Mouse (Mus musculus): ENCODE measurements around the gene B3gntl1. TPM values are rescaled to one million over a fixed set of nuclear protein-coding genes. Genes with fewer than 3 reads are reported as not detected.

The B3gntl1 gene
- polyA plus RNA-seq, 1 experiment from 2014 or later: 7.1 TPM

DNA sequence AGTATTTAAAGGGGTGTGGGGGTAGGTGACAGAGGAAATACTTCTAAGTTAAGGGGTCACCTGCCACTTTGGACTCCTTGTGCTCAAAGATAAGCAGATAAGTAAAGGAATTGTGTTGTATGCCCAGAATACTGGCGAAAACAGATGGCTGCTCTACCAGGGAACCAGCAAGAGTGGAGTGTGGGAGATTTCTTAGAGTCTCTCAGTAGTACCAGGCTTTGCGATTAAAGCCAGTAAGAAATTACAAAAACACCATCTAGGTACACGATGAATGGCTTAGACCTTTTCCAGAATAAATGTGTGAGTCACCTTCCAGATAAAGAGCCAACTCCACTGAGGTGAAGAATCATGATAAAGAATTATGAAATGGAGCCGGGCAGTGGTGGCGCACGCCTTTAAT lies 27.6 kb downstream of the B3gntl1 start:
- no peak overlapping the region for H3K9ac ChIP-seq (ENCODE audit: low read length)
- no peak overlapping the region for H3K4me2 ChIP-seq (ENCODE audit: low read depth, low read length)
- no peaks in the 10 kb centered on the region for H3K27me3 ChIP-seq (ENCODE audit: control insufficient read depth, insufficient read depth, low read depth, low read length)
- no peaks in the 10 kb centered on the region for H3K9me3 ChIP-seq (ENCODE audit: control insufficient read depth, low read length)
- no peak overlapping the region for H3K27ac ChIP-seq (ENCODE audit: low read length)
- H3K4me1 ChIP-seq (replicated peaks; ENCODE audit: control insufficient read depth, insufficient read depth, low read length): no peaks in the 10 kb centered on the region
- ATAC-seq (ENCODE audit: low read depth): no peak
- H3K4me3 ChIP-seq (ENCODE audit: low read length): no peak overlapping the region
- no peaks in the 10 kb centered on the region for H3K36me3 ChIP-seq (ENCODE audit: control insufficient read depth, insufficient read depth, low read length)
- WGBS: 86% methylated on average over 6 of the region's 6 CpGs

DNA sequence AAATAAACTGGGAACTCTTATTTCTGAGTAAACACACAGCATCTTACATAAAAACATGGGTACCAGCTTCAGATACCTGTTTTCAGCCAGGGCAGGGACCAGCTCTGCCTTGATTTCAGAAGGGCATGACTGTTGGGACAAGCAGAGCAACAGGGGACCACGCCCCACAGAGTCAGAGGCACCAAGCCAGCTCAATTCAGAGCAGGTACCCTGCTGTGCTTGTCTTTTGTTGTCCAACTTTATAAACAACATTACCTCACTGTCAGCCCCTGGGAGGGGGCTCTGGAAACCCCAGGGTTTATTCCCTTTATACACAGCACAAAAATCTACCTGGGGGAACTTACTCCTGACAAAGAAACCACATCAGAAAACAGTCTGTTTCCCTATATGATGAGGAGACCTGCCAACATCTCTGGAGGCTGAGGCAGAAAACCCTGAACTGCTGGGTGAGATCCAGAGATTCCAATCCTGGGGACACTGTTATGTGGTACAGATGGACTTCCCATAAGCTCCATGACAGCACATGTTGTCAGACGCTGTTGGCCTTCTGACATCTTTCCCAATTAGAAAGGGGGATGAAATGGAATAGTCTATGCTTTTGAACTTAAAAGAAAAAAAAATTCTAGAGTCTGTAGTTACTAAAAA lies 31.3 kb downstream of the B3gntl1 start:
- 87% methylated on average over 2 of the region's 2 CpGs for WGBS
- no peak overlapping the region for H3K27ac ChIP-seq (ENCODE audit: low read length)
- H3K4me1 ChIP-seq (replicated peaks; ENCODE audit: control insufficient read depth, insufficient read depth, low read length): no peaks in the 10 kb centered on the region
- H3K27me3 ChIP-seq (ENCODE audit: control insufficient read depth, insufficient read depth, low read depth, low read length): no peaks in the 10 kb centered on the region
- H3K9me3 ChIP-seq (ENCODE audit: control insufficient read depth, low read length): no peaks in the 10 kb centered on the region
- H3K36me3 ChIP-seq (ENCODE audit: control insufficient read depth, insufficient read depth, low read length): peaks cover 4% of the 10 kb centered on the region; the same call in 1 of the 2 replicates
- ATAC-seq (ENCODE audit: low read depth): no peak
- H3K4me2 ChIP-seq (ENCODE audit: low read depth, low read length): no peak overlapping the region
- H3K4me3 ChIP-seq (ENCODE audit: low read length): no peak overlapping the region
- no peak overlapping the region for H3K9ac ChIP-seq (ENCODE audit: low read length)

DNA sequence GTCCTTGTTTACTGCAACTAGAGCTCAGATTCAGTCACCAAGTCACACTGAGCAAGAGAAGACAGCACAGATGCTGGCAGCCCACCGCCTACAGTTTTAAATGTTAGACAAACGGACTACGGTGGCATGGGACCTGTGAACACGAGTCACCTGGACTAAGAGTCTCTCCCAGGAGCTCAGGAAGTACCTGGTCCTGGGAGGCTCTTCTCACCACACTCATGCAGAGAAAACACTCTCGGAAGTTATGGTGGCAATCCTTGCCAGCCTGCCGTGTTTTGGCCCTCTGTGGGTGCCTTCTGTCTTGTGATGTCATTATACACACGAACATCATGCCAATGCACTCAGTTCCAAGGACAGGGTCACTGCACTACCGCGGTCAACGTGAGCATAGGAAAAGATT lies 36.3 kb downstream of the B3gntl1 start:
- H3K4me1 ChIP-seq (replicated peaks; ENCODE audit: control insufficient read depth, insufficient read depth, low read length): no peaks in the 10 kb centered on the region
- 90% methylated on average over 10 of the region's 10 CpGs for WGBS
- H3K9me3 ChIP-seq (ENCODE audit: control insufficient read depth, low read length): no peaks in the 10 kb centered on the region
- H3K36me3 ChIP-seq (ENCODE audit: control insufficient read depth, insufficient read depth, low read length): peaks cover 4% of the 10 kb centered on the region; the same call in 1 of the 2 replicates
- H3K4me2 ChIP-seq (ENCODE audit: low read depth, low read length): no peak overlapping the region
- ATAC-seq (ENCODE audit: low read depth): no peak
- H3K4me3 ChIP-seq (ENCODE audit: low read length): no peak overlapping the region
- H3K27me3 ChIP-seq (ENCODE audit: control insufficient read depth, insufficient read depth, low read depth, low read length): no peaks in the 10 kb centered on the region
- H3K27ac ChIP-seq (ENCODE audit: low read length): no peak overlapping the region
- H3K9ac ChIP-seq (ENCODE audit: low read length): no peak overlapping the region

DNA sequence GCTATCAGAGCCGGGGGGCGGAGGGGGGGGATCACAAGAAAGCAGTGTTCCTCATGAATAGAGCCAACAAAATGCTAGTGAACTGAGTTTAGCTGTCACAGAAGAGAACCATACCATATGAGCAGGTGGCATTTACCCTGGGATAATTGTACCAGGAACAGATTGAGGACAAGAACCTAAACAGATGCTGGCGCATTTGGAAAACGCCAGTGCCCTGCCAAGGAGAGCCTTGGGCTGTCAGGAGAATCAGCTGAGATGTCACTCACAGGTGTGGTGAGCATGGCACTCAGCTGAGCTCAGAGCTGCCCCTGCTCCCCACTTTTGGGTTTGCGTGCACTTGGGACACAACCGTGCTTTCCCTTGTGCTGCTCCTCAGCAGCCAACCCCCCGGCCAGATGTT lies 41.5 kb downstream of the B3gntl1 start:
- H3K27me3 ChIP-seq (ENCODE audit: control insufficient read depth, insufficient read depth, low read depth, low read length): no peaks in the 10 kb centered on the region
- no peaks in the 10 kb centered on the region for H3K9me3 ChIP-seq (ENCODE audit: control insufficient read depth, low read length)
- no peaks in the 10 kb centered on the region for H3K4me1 ChIP-seq (replicated peaks; ENCODE audit: control insufficient read depth, insufficient read depth, low read length)
- H3K4me3 ChIP-seq (ENCODE audit: low read length): no peak overlapping the region
- ATAC-seq (ENCODE audit: low read depth): no peak
- peaks cover 2% of the 10 kb centered on the region; the same call in 1 of the 2 replicates for H3K36me3 ChIP-seq (ENCODE audit: control insufficient read depth, insufficient read depth, low read length)
- H3K9ac ChIP-seq (ENCODE audit: low read length): no peak overlapping the region
- H3K27ac ChIP-seq (ENCODE audit: low read length): no peak overlapping the region
- no peak overlapping the region for H3K4me2 ChIP-seq (ENCODE audit: low read depth, low read length)
- 91% methylated on average over 7 of the region's 7 CpGs for WGBS

DNA sequence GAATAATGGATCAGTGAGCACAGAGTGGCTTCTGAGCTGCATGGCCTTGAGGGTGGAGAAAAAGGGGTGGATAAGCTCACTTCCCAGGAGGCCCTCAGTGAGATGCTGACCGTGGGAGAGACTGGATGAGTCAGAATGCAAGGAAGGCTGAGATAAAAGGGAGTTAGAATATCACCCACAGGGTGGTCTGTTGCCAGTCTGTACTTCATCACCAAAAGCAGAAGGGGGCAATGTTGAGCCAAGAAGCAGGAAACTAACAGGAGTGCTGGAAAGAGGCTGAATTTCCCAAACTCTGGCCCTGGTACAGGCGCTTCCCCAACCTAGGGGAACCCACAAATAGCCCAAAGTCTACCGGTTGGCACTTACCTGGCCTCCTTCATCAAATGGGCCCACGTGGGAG lies 42.5 kb downstream of the B3gntl1 start:
- H3K27ac ChIP-seq (ENCODE audit: low read length): no peak overlapping the region
- ATAC-seq (ENCODE audit: low read depth): no peak
- H3K36me3 ChIP-seq (ENCODE audit: control insufficient read depth, insufficient read depth, low read length): peaks cover 2% of the 10 kb centered on the region; the same call in 1 of the 2 replicates

DNA sequence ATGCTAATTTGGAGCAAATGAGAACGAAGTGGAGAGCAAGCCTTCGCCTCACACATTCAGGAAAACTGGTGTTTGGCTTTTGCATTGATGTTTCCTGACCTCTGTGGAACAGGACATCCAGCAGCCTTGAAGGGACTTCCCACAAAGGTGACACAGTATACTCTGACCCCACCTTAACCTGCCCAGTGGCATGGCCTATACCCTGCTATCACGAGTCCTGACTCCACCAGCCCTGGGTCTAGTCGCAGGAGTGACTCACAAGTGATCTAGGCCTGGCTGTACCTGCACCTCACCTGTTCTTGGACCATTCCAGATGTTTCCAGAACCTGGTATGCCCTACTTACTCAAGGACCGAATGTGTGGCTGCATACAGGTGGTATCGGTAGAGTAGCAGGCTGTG lies 43.4 kb downstream of the B3gntl1 start:
- H3K9me3 ChIP-seq (ENCODE audit: control insufficient read depth, low read length): no peaks in the 10 kb centered on the region
- H3K9ac ChIP-seq (ENCODE audit: low read length): no peak overlapping the region
- H3K4me3 ChIP-seq (ENCODE audit: low read length): no peak overlapping the region
- no peak for ATAC-seq (ENCODE audit: low read depth)
- peaks cover 2% of the 10 kb centered on the region; the same call in 1 of the 2 replicates for H3K36me3 ChIP-seq (ENCODE audit: control insufficient read depth, insufficient read depth, low read length)
- 91% methylated on average over 6 of the region's 6 CpGs for WGBS
- no peak overlapping the region for H3K4me2 ChIP-seq (ENCODE audit: low read depth, low read length)
- no peaks in the 10 kb centered on the region for H3K4me1 ChIP-seq (replicated peaks; ENCODE audit: control insufficient read depth, insufficient read depth, low read length)
- no peaks in the 10 kb centered on the region for H3K27me3 ChIP-seq (ENCODE audit: control insufficient read depth, insufficient read depth, low read depth, low read length)
- H3K27ac ChIP-seq (ENCODE audit: low read length): no peak overlapping the region

More for the DNA sequence above, 42.5 kb downstream of the B3gntl1 start:
- Histone ChIP-seq H3K4me1 (replicated peaks; ENCODE audit: control insufficient read depth, insufficient read depth, low read length) (no peaks in the 10 kb centered on the region), H3K4me2 (ENCODE audit: low read depth, low read length) (no peak overlapping the region), H3K27me3 (ENCODE audit: control insufficient read depth, insufficient read depth, low read depth, low read length) (no peaks in the 10 kb centered on the region), H3K9me3 (ENCODE audit: control insufficient read depth, low read length) (no peaks in the 10 kb centered on the region), H3K4me3 (ENCODE audit: low read length) (no peak overlapping the region), H3K9ac (ENCODE audit: low read length) (no peak overlapping the region)
- WGBS: 79% methylated on average over 4 of the region's 4 CpGs

DNA sequence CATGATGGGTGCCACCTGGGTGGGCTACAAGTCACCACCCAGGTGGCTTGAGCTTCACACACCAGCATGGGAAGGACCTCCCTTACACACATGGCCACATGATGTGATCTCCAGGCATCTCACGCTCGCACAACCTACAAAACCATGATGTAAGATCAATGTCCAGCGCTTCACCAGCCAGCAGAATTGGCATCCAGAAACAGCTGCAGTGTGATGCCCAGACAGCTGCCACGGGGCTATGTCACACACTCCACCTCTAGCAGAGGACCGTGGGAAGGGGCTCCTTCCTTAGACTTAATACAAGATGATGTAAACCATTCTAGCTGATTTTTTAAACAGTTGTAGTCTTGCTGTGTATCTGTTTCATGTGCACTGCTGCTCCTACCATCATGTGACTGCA lies 45.4 kb downstream of the B3gntl1 start:
- WGBS: 76% methylated on average over 5 of the region's 5 CpGs
- no peaks in the 10 kb centered on the region for H3K4me1 ChIP-seq (replicated peaks; ENCODE audit: control insufficient read depth, insufficient read depth, low read length)
- ATAC-seq (ENCODE audit: low read depth): no peak
- no peak overlapping the region for H3K27ac ChIP-seq (ENCODE audit: low read length)
- H3K9ac ChIP-seq (ENCODE audit: low read length): no peak overlapping the region
- no peak overlapping the region for H3K4me3 ChIP-seq (ENCODE audit: low read length)
- H3K36me3 ChIP-seq (ENCODE audit: control insufficient read depth, insufficient read depth, low read length): peaks cover 4% of the 10 kb centered on the region; the same call in 1 of the 2 replicates
- H3K9me3 ChIP-seq (ENCODE audit: control insufficient read depth, low read length): no peaks in the 10 kb centered on the region
- H3K27me3 ChIP-seq (ENCODE audit: control insufficient read depth, insufficient read depth, low read depth, low read length): no peaks in the 10 kb centered on the region
- H3K4me2 ChIP-seq (ENCODE audit: low read depth, low read length): no peak overlapping the region

DNA sequence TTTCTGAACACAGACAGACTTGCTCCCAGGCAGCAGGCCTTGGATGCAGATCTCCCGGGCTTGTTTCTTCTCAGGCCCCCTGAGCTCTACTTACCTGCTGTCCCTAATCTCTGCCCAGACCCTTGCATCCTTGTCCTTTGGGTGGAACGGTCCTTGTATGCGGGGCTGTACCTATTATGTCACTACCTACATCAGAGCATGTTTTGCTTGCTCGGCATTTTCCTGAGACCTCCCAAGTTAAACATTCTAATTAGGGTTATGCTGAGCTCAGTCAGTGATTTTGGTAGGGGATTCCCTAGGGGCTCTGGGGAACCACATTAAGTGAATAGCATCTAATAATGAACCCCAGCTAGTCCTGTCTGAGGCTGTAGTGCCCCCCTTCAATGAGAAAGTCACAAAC lies 47.9 kb downstream of the B3gntl1 start:
- WGBS: 82% methylated on average over 4 of the region's 4 CpGs
- H3K36me3 ChIP-seq (ENCODE audit: control insufficient read depth, insufficient read depth, low read length): peaks cover 4% of the 10 kb centered on the region; the same call in 1 of the 2 replicates

DNA sequence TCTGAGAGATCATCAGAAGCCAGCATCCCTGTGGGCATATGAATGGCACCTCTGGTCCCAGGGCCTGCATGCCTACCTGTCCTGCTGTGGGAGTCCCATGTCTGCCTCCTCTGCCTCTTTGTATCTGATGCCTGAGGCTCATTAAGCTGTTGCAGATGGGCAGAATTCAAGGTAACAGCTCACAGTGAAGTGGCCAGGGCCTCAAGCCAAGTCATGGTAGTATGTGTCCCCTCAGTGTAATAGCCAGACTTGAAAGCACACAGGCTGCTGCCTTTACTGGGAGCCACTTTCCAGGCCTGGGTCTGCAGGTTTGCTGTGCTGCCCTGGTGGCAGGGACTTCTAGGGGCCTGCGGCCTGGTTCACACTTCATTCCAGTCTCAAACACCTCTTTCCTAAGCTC lies 55.6 kb downstream of the B3gntl1 start:
- no peaks in the 10 kb centered on the region for H3K27me3 ChIP-seq (ENCODE audit: control insufficient read depth, insufficient read depth, low read depth, low read length)
- H3K27ac ChIP-seq (ENCODE audit: low read length): no peak overlapping the region
- no peaks in the 10 kb centered on the region for H3K9me3 ChIP-seq (ENCODE audit: control insufficient read depth, low read length)
- H3K36me3 ChIP-seq (ENCODE audit: control insufficient read depth, insufficient read depth, low read length): peaks cover 13% of the 10 kb centered on the region
- H3K4me2 ChIP-seq (ENCODE audit: low read depth, low read length): no peak overlapping the region
- H3K9ac ChIP-seq (ENCODE audit: low read length): no peak overlapping the region
- 85% methylated on average over 1 of the region's 1 CpGs for WGBS
- no peaks in the 10 kb centered on the region for H3K4me1 ChIP-seq (replicated peaks; ENCODE audit: control insufficient read depth, insufficient read depth, low read length)
- ATAC-seq (ENCODE audit: low read depth): no peak
- H3K4me3 ChIP-seq (ENCODE audit: low read length): no peak overlapping the region

More for the DNA sequence above, 47.9 kb downstream of the B3gntl1 start:
- ATAC-seq (ENCODE audit: low read depth): no peak
- H3K4me1 ChIP-seq (replicated peaks; ENCODE audit: control insufficient read depth, insufficient read depth, low read length): no peaks in the 10 kb centered on the region
- H3K4me2 ChIP-seq (ENCODE audit: low read depth, low read length): no peak overlapping the region
- H3K9ac ChIP-seq (ENCODE audit: low read length): no peak overlapping the region
- no peaks in the 10 kb centered on the region for H3K9me3 ChIP-seq (ENCODE audit: control insufficient read depth, low read length)
- H3K27ac ChIP-seq (ENCODE audit: low read length): no peak overlapping the region
- H3K4me3 ChIP-seq (ENCODE audit: low read length): no peak overlapping the region
- no peaks in the 10 kb centered on the region for H3K27me3 ChIP-seq (ENCODE audit: control insufficient read depth, insufficient read depth, low read depth, low read length)

DNA sequence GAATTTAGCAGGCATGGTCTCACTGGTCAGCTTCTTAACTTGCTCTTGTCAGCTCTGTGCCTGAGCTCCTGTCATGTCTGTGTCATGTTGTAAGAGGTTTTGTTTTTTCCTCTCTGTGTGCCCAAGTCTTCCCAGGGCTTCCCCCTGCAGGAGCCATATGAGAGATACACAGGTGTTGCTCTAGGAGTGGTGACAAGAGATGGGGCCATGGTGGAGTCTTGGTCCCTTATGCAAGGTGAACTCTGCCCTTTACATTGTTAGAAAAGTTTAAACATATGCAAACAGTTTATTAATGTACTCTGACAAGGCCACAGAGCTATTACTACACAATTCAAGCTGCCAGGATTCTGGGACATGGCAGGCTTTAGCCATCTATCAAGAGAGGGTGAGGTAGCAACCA lies 56.5 kb downstream of the B3gntl1 start:
- Histone ChIP-seq H3K9me3 (ENCODE audit: control insufficient read depth, low read length) (no peaks in the 10 kb centered on the region), H3K4me2 (ENCODE audit: low read depth, low read length) (no peak overlapping the region), H3K27me3 (ENCODE audit: control insufficient read depth, insufficient read depth, low read depth, low read length) (no peaks in the 10 kb centered on the region), H3K4me3 (ENCODE audit: low read length) (no peak overlapping the region), H3K4me1 (replicated peaks; ENCODE audit: control insufficient read depth, insufficient read depth, low read length) (no peaks in the 10 kb centered on the region), H3K36me3 (ENCODE audit: control insufficient read depth, insufficient read depth, low read length) (peaks cover 13% of the 10 kb centered on the region), H3K27ac (ENCODE audit: low read length) (no peak overlapping the region), H3K9ac (ENCODE audit: low read length) (no peak overlapping the region)
- ATAC-seq (ENCODE audit: low read depth): no peak
